Mouse (Mus musculus): Measurements from ENCODE around the gene Pkp4.

Gene Pkp4

DNA sequence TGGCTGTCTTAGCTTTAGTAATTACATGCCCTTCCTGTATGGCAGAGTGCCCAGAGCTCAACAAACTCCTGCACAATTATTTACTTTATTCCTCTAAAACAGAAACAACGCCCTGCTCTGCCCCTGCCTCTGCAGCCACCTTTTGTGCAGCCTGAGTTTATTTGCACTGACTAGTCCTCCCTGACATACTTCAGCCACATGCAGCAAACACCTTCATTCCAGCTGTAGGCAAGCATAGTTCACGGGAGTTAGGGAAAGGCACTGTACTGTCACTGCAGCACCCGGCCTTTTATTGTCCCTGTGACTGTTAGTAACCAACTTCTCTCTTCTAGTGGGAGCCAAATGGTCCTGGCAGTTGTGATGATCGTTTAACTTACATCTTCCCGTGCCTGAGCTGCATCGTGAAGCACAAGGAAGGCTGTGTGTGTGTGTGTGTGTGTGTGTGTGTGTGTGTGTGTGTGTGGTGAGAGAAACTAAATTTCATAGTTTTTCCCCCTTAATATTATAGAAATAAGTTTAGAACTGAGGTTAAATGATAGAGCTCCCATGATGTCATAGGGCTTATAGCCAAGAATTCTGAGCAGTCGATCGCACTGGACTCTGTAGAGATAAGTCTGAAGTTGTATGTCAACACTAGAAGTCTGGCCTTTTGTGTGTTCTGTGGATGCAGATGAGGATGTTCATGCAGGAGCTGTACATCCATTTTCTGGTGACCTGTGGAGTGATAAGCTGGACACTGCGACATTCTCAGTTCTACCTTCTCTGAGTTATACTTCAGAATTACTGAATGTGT, 59.5 kb downstream of the Pkp4 start:
- no peak for DNase-seq (ENCODE audit: extremely low spot score, low spot score)

DNA sequence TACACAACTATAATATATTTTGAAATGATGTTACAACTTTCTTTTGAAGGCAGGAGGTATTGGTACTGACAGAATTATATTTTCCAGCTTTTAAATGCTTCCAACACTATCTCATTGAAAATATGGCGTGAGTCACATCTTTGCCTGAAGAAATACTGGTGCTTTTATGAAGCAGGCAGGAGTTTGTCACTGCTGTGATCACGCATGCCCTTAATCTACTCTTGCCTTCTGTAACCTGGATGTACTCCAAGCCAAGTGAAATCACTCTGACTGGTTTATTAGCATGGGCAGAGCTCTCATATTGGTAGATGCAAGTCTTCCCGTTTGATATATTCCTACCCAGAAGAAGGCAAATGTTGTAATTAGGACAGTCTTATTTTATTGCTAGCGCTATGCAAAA, 65.7 kb downstream of the Pkp4 start:
- DNase-seq (ENCODE audit: extremely low spot score, low spot score): no peak

DNA sequence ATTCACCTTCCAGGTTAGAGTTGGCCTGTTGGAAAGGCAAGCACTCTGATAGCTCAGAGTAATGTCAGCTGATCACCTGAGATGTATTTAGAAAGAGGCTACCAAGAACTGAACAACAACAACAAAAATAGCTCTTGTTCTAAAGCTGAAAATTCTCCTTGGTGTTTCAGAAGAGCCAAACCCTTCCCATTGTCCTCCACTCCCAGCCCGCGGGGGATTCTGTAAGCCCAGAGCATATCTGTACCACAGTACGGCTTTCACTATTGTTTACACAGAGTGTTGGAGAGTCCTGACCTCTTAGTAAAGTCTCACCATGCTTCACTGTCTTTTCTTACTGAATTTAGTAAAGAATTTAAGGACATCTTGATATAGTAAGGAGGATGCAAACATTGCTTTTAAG, 66.4 kb downstream of the Pkp4 start:
- DNase-seq (ENCODE audit: extremely low spot score, low spot score): no peak

GRCm38 (mm10) chr2:59227508-59228263, 67.0 kb downstream of the Pkp4 start:
- no peak for DNase-seq (ENCODE audit: extremely low spot score, low spot score)

DNA sequence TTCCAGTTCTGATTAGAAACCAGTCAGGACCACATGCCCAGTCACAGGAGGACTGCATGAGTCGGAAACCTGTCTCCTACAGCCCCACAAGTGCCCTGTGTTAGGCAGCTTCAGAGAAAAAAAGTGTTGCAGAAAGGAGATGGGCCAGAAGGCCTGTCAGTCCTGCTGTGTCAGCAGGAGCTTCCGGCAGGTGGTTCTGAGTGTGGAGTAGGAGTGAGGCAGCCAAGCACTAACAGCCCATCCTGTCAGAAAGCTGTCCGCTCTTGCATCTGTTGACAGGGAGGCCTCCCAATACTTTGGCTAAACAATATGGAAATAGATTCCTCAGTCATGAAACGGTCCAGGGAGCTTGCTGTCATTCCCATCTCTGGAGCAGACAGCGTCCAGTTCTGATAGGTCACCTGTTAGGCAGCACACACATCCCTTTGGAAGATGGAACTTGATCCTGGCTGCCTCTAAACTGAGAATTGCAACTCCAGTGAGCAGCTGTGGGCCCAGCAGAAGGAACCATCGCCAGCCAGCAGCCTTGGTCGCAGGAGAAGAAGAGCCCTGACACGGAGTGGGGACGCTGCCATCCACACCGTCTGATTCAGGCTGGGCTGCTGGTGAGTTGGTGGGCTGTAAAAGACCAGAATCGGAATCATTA, 68.7 kb downstream of the Pkp4 start:
- DNase-seq (ENCODE audit: extremely low spot score, low spot score): no peak

DNA sequence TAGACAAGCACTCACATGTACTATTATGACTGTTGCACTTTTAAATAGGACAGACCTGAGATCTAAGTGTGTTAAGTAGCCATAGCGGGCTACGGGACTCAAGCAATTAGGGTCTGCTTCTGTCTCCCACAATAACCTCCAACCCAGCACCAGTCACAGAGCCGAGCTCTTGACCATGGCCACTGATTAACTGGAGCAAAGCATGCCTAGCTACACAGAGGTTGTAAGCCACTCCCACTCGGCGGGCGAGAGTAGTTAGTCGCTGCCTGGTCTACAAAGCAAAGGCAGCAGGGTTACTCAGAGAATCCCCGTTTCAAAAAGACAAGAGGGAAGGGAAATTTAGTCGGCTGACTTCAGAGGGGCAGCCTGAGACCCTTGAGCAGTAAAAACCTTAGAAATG, 70.0 kb downstream of the Pkp4 start:
- DNase-seq (ENCODE audit: extremely low spot score, low spot score): no peak

DNA sequence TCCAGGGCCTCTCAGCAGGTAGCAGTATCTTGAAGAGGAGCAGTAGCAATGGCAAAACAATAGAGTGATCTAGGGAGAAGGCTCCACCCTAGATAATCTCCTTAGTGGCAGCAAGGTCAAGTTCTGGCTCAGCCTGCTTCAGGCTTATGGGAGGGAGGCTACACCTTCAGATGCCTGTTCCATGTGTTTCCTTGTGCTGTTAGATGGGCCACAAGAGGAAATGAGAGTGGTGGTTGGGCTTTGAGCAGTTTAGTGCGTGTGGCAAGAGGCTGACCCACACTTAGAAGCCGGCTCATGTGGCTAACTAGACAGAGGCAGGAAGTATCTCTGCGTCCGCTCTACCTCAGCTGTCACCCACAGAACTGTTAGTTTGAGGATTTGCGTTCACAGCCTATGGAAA, 70.9 kb downstream of the Pkp4 start:
- no peak for DNase-seq (ENCODE audit: extremely low spot score, low spot score)

- DNase-seq (ENCODE audit: extremely low spot score, low spot score): no peak
Observed at GRCm38 (mm10) chr2:59233294-59233923, 72.8 kb downstream of the Pkp4 start.

DNA sequence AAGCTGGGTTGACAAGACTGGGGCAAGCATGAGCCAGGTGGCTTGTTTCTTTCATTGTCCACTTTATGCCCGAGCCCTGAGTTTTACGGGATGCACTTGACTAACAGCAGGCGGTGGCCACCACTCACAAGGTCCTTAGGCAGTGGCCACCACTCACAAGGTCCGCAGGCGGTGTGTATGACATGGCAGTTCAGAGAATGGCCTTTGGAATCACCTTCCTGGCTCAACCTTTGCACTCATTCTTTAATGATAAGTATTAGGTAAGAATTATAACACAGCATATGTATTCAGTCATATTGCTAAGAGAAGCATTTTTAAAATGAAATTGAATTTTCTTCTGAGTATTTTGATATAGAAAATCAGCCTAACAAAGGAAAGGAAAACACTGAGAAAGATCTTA, 73.3 kb downstream of the Pkp4 start:
- DNase-seq (ENCODE audit: extremely low spot score, low spot score): no peak

DNA sequence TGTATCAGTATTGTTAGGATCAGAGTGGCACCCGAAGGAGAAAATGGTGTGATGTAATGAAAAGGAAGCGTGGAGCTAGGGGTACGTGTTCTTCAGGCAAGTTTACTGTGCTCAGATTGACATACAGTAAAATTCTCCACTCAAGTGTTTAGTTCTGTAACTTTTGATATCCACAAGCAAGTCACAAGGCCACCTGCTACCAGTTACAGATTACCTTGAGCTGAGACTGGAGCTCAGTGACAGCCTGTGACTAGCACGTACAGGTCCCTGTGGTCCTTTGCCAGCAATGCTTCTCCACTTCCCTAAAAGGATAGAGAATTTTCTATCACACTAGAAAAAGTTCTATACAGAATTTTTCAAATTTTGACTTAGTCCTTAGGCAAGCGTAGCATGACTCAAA, 73.9 kb downstream of the Pkp4 start:
- DNase-seq (ENCODE audit: extremely low spot score, low spot score): no peak

GRCm38 (mm10) chr2:59239841-59240395, 79.3 kb downstream of the Pkp4 start:
- DNase-seq (ENCODE audit: extremely low spot score, low spot score): no peak

GRCm38 (mm10) chr2:59242117-59242516, 81.5 kb downstream of the Pkp4 start:
- no peak for DNase-seq (ENCODE audit: extremely low spot score, low spot score)

- DNase-seq (ENCODE audit: extremely low spot score, low spot score): no peak
Observed at GRCm38 (mm10) chr2:59244273-59245097, 83.8 kb downstream of the Pkp4 start.

DNA sequence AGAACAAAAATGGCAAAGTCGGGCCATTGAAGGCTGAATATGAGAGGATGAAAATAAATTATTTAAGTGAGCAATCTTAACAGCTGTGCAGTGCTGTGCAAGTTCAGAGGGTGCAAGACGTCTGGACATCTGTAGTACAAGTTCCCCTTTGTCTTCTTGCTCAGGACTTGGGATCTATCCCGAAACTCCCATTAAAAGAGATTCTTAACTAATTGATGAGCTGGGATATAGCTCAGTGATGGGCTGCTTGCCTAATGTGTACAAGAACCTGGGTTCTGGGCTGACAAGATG, 84.4 kb downstream of the Pkp4 start:
- DNase-seq (ENCODE audit: extremely low spot score, low spot score): no peak

DNA sequence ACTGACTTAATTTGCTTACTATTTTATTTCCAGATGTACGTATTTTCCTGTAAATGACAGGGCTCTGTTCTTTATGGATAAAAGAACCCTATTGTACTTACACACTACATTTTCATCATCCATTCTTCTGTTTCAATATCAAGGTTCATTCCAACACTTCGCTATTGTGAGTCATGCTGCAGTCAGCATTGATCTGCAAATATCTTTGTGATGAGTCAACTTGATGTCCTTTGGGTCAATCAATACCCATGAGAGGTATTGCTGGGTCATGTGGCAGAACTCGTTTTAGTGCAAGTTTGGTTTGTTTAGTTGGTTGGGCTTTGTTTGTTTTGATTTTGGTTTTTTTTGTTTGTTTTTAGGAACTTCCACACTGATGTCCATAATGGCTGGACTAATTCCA, 88.2 kb downstream of the Pkp4 start:
- DNase-seq (ENCODE audit: extremely low spot score, low spot score): no peak

GRCm38 (mm10) chr2:59252818-59253217, 92.2 kb downstream of the Pkp4 start:
- no peak for DNase-seq (ENCODE audit: extremely low spot score, low spot score)

DNA sequence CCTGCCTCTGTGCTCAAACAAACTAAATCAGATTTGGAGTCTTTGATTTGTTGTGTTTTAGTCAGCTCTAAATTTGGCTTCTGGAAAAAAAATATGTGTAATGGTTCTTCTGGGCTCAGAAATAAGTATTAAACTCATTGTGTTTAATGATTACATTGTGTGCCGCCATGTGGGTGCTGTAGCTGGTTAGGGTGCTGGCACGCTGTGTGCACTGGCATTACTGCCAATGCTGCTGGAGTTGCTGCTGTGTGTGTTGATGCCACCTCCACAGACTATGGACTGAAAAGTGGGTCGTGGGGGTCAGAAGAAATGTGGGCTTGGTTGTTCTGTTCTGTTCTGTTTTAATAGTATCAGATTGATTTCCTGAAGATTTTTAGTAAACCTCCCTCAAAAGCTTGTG, 92.8 kb downstream of the Pkp4 start:
- no peak for DNase-seq (ENCODE audit: extremely low spot score, low spot score)

DNA sequence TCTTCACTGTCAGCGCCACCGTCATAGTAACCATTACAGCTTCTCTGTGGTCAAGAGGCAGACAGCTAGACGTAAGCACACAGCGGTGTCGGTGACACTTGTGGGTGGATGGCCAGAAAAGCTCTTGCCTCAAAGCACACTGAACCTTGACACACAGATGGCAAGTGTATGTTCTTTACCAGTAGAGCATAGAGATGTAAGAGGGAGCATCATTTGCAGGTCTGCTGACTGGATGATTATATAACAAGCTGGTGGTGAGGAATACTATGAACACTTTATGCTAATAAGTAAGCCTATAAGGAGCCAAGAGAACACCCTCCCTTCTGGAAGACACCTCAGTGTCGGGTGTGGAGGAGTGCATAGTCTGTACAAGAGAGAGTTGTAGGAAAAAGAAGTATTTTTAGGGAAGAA, 98.2 kb downstream of the Pkp4 start:
- DNase-seq (ENCODE audit: extremely low spot score, low spot score): no peak

- no peak for DNase-seq (ENCODE audit: extremely low spot score, low spot score)
Observed at GRCm38 (mm10) chr2:59259346-59259745, 98.7 kb downstream of the Pkp4 start.

GRCm38 (mm10) chr2:59261203-59261602, 100.6 kb downstream of the Pkp4 start:
- DNase-seq (ENCODE audit: extremely low spot score, low spot score): no peak

- no peak for DNase-seq (ENCODE audit: extremely low spot score, low spot score)
Observed at GRCm38 (mm10) chr2:59266428-59266827, 105.8 kb downstream of the Pkp4 start.
